Mouse (Mus musculus): ENCODE data around the gene Bmp4. TPM values are rescaled to one million over a fixed set of nuclear protein-coding genes. Genes with fewer than 3 reads are reported as not detected.

Bmp4 gene
- polyA plus RNA-seq, 1 experiment from 2014 or later = 5.7 TPM

Other genes with a start within 250 kb of the Bmp4 start
- not detected in 2 replicates for gene Gm15217, start 11.3 kb downstream of the Bmp4 start, polyA plus RNA-seq (2015; fragmentation: Nextera tagmentation; extraction: Ambion mirVana)

All from midbrain, embryonic 13.5 days (tissue).